Comparison of ENCODE assay signal across 8 mouse cellular contexts in genomic region chr9:75070457-75071028, GRCm38 (mm10). TPM values are rescaled to one million over a fixed set of nuclear protein-coding genes. Genes with fewer than 3 reads are reported as not detected.
DNase-seq lines count a peak whose midpoint lies in the region; ATAC-seq and TF ChIP-seq lines count a peak whose summit lies in the region.

Gene Myo5a, plus strand, starts transcription at chr9:75071015.

- ATAC-seq in limb, embryonic 13.5 days (ENCODE audit: low FRiP score, low read depth): no peak

- peak within 1 kb of the TSS; percentile 86 for H3K9ac ChIP-seq in limb, embryonic 13.5 days

- H3K27me3 ChIP-seq in thymus, adult 2 months (ENCODE audit: control insufficient read depth, insufficient read depth, low read length): no peaks in the 10 kb centered on the region
- H3K27me3 ChIP-seq in limb, embryonic 13.5 days: no peaks in the 10 kb centered on the region
- peaks cover 20% of the 10 kb centered on the region for H3K27me3 ChIP-seq in small intestine, adult 2 months (ENCODE audit: control insufficient read depth, insufficient read depth, low read length)

- no peaks in the 10 kb centered on the region for H3K9me3 ChIP-seq in limb, embryonic 13.5 days

- no peak for TF ChIP-seq CTCF in thymus, adult 2 months (IDR thresholded peaks at IDR 0.05; ENCODE audit: borderline replicate concordance, control insufficient read depth, extremely low read depth, insufficient read depth, low read length, poor library complexity)
- no peak for TF ChIP-seq CTCF in small intestine, adult 2 months (IDR thresholded peaks at IDR 0.05; ENCODE audit: extremely low read depth, insufficient read length, insufficient replicate concordance, low read depth, low read length)

- H3K4me1 ChIP-seq in thymus, adult 2 months (replicated peaks; ENCODE audit: control insufficient read depth, insufficient read depth, low read length): peaks cover 9% of the 10 kb centered on the region; the same call in 1 of the 2 replicates
- peaks cover 11% of the 10 kb centered on the region; the same call in 1 of the 2 replicates for H3K4me1 ChIP-seq in limb, embryonic 13.5 days
- peaks cover 8% of the 10 kb centered on the region for H3K4me1 ChIP-seq in small intestine, adult 2 months (ENCODE audit: control insufficient read depth, insufficient read depth, insufficient read length, low read length)

- no peak within 1 kb of the TSS for H3K27ac ChIP-seq in thymus, adult 2 months (ENCODE audit: control insufficient read depth, insufficient read depth, low read length)
- H3K27ac ChIP-seq in limb, embryonic 13.5 days: peak within 1 kb of the TSS; percentile 92
- peak within 1 kb of the TSS; percentile 51 for H3K27ac ChIP-seq in small intestine, adult 2 months (ENCODE audit: insufficient read depth, low read depth, low read length)

- 32% methylated on average over 23 of the region's 23 CpGs for WGBS in thymus, adult 2 months
- 22% methylated on average over 23 of the region's 23 CpGs for WGBS in limb, embryonic 13.5 days
- WGBS in small intestine, adult 2 months: 24% methylated on average over 23 of the region's 23 CpGs

- peak within 1 kb of the TSS; percentile 80 for H3K4me2 ChIP-seq in limb, embryonic 13.5 days (replicated peaks)

- peak within 1 kb of the TSS; percentile 89 for H3K4me3 ChIP-seq in thymus, adult 2 months (ENCODE audit: control insufficient read depth, insufficient read depth, low read length)
- peak within 1 kb of the TSS; percentile 86 for H3K4me3 ChIP-seq in limb, embryonic 13.5 days
- H3K4me3 ChIP-seq in small intestine, adult 2 months (ENCODE audit: low read depth, low read length): peak within 1 kb of the TSS; percentile 67

- TF ChIP-seq POLR2A in thymus, adult 2 months (IDR thresholded peaks at IDR 0.05; ENCODE audit: control insufficient read depth, extremely low read depth, insufficient read depth, low read length, poor library complexity): no peak
- no peak for TF ChIP-seq POLR2A in small intestine, adult 2 months (IDR thresholded peaks at IDR 0.05; ENCODE audit: low read depth, low read length)

- DNase-seq in adrenal gland, adult 18-20 months (ENCODE audit: low spot score in 2 of 2): no peak
- no peak for DNase-seq in adrenal gland, adult (ENCODE audit: inconsistent age in 2 of 2, low spot score in 1 of 2)
- peak; percentile 2 for DNase-seq in thymus, adult 2 months
- DNase-seq in thymus, postnatal 25 days: no peak
- DNase-seq in heart, postnatal 25 days (ENCODE audit: low spot score): no peak
- no peak for DNase-seq in spleen, postnatal 10 days (ENCODE audit: low spot score in 2 of 2)

- intact Hi-C loops in heart, postnatal 25 days (cut with DNase I): no loop called here

- no peaks in the 10 kb centered on the region for H3K36me3 ChIP-seq in thymus, adult 2 months (ENCODE audit: control insufficient read depth, insufficient read depth, low read length)
- no peaks in the 10 kb centered on the region for H3K36me3 ChIP-seq in limb, embryonic 13.5 days
- no peaks in the 10 kb centered on the region for H3K36me3 ChIP-seq in small intestine, adult 2 months (ENCODE audit: control insufficient read depth, insufficient read depth, low read length)

RNA-seq across cellular contexts. Expression of gene Myo5a, which starts in this region (rescaled TPM):
- total RNA-seq in adrenal gland, adult 18-20 months (2021): 10 to 100 TPM; 45.2 to 45.4 TPM
- 8.3 and 8.7 TPM in 2 replicates for polyA plus RNA-seq in thymus, adult 2 months (2012; rRNA removed)
- total RNA-seq in heart, postnatal 25 days (2021): 10 to 100 TPM; 11.0 to 11.7 TPM
- polyA plus RNA-seq in limb, embryonic 13.5 days (2015; fragmentation: Nextera tagmentation; extraction: Ambion mirVana): 16.4 and 16.9 TPM in 2 replicates
- 0.96 and 1.3 TPM in 2 replicates for polyA plus RNA-seq in small intestine, adult 2 months (2012; rRNA removed)
